Mouse (Mus musculus): ENCODE measurements around the gene Ascc3. TPM values are rescaled to one million over a fixed set of nuclear protein-coding genes. Genes with fewer than 3 reads are reported as not detected.

Gene Ascc3
- polyA plus RNA-seq, 1 experiment from 2014 or later = 20.4 TPM

GRCm38 (mm10) chr10:50704898-50705297, 112.4 kb downstream of the Ascc3 start:
- no peak for ATAC-seq (ENCODE audit: insufficient read depth, low FRiP score, low TSS enrichment)
- Histone ChIP-seq H3K9ac (ENCODE audit: low read length) (no peak overlapping the region), H3K27ac (ENCODE audit: low read depth, low read length) (no peak overlapping the region), H3K36me3 (ENCODE audit: control insufficient read depth, insufficient read depth, low read length) (no peaks in the 10 kb centered on the region), H3K4me1 (ENCODE audit: control insufficient read depth, insufficient read depth, low read length) (no peaks in the 10 kb centered on the region), H3K9me3 (ENCODE audit: control insufficient read depth, low read length) (no peaks in the 10 kb centered on the region), H3K4me2 (ENCODE audit: low read depth) (no peak overlapping the region), H3K4me3 (ENCODE audit: low read depth, low read length) (no peak overlapping the region), H3K27me3 (ENCODE audit: control insufficient read depth, insufficient read depth, low read length) (no peaks in the 10 kb centered on the region)
- 89% methylated on average over 3 of the region's 3 CpGs for WGBS
- no peak for DNase-seq (ENCODE audit: low spot score)

- Histone ChIP-seq H3K27ac (ENCODE audit: low read depth, low read length) (no peak overlapping the region), H3K4me1 (ENCODE audit: control insufficient read depth, insufficient read depth, low read length) (no peaks in the 10 kb centered on the region), H3K36me3 (ENCODE audit: control insufficient read depth, insufficient read depth, low read length) (no peaks in the 10 kb centered on the region), H3K9ac (ENCODE audit: low read length) (no peak overlapping the region), H3K4me3 (ENCODE audit: low read depth, low read length) (no peak overlapping the region), H3K9me3 (ENCODE audit: control insufficient read depth, low read length) (no peaks in the 10 kb centered on the region), H3K27me3 (ENCODE audit: control insufficient read depth, insufficient read depth, low read length) (no peaks in the 10 kb centered on the region), H3K4me2 (ENCODE audit: low read depth) (no peak overlapping the region)
- WGBS = 86% methylated on average over 3 of the region's 3 CpGs
- ATAC-seq (ENCODE audit: insufficient read depth, low FRiP score, low TSS enrichment) = no peak
- no peak for DNase-seq (ENCODE audit: low spot score)
These were observed 118.8 kb downstream of the Ascc3 start for GRCm38 (mm10) chr10:50711286-50711685.

GRCm38 (mm10) chr10:50711765-50712164, 119.3 kb downstream of the Ascc3 start:
- H3K4me2 ChIP-seq (ENCODE audit: low read depth) = no peak overlapping the region
- no peak overlapping the region for H3K27ac ChIP-seq (ENCODE audit: low read depth, low read length)
- WGBS = 95% methylated on average over 1 of the region's 1 CpGs
- no peaks in the 10 kb centered on the region for H3K27me3 ChIP-seq (ENCODE audit: control insufficient read depth, insufficient read depth, low read length)
- H3K9me3 ChIP-seq (ENCODE audit: control insufficient read depth, low read length) = no peaks in the 10 kb centered on the region
- DNase-seq (ENCODE audit: low spot score) = no peak
- no peaks in the 10 kb centered on the region for H3K4me1 ChIP-seq (ENCODE audit: control insufficient read depth, insufficient read depth, low read length)
- no peaks in the 10 kb centered on the region for H3K36me3 ChIP-seq (ENCODE audit: control insufficient read depth, insufficient read depth, low read length)
- H3K9ac ChIP-seq (ENCODE audit: low read length) = no peak overlapping the region
- ATAC-seq (ENCODE audit: insufficient read depth, low FRiP score, low TSS enrichment) = no peak
- H3K4me3 ChIP-seq (ENCODE audit: low read depth, low read length) = no peak overlapping the region

- Histone ChIP-seq H3K9ac (ENCODE audit: low read length) (no peak overlapping the region), H3K27me3 (ENCODE audit: control insufficient read depth, insufficient read depth, low read length) (no peaks in the 10 kb centered on the region), H3K36me3 (ENCODE audit: control insufficient read depth, insufficient read depth, low read length) (no peaks in the 10 kb centered on the region), H3K9me3 (ENCODE audit: control insufficient read depth, low read length) (no peaks in the 10 kb centered on the region), H3K27ac (ENCODE audit: low read depth, low read length) (no peak overlapping the region), H3K4me3 (ENCODE audit: low read depth, low read length) (no peak overlapping the region), H3K4me1 (ENCODE audit: control insufficient read depth, insufficient read depth, low read length) (no peaks in the 10 kb centered on the region), H3K4me2 (ENCODE audit: low read depth) (no peak overlapping the region)
- ATAC-seq (ENCODE audit: insufficient read depth, low FRiP score, low TSS enrichment) (0 out of 2 replicates have a peak, but pooled peaks have one; percentile 27), DNase-seq (ENCODE audit: low spot score) (no peak)
These were observed 141.0 kb downstream of the Ascc3 start for GRCm38 (mm10) chr10:50733459-50733858.

- no peak for ATAC-seq (ENCODE audit: insufficient read depth, low FRiP score, low TSS enrichment)
- H3K27me3 ChIP-seq (ENCODE audit: control insufficient read depth, insufficient read depth, low read length) = no peaks in the 10 kb centered on the region
- 87% methylated on average over 2 of the region's 2 CpGs for WGBS
These were observed 169.6 kb downstream of the Ascc3 start for GRCm38 (mm10) chr10:50762069-50762468.

GRCm38 (mm10) chr10:50762984-50763383, 170.5 kb downstream of the Ascc3 start:
- H3K27me3 ChIP-seq (ENCODE audit: control insufficient read depth, insufficient read depth, low read length) = no peaks in the 10 kb centered on the region
- H3K27ac ChIP-seq (ENCODE audit: low read depth, low read length) = no peak overlapping the region
- no peaks in the 10 kb centered on the region for H3K36me3 ChIP-seq (ENCODE audit: control insufficient read depth, insufficient read depth, low read length)
- no peak for DNase-seq (ENCODE audit: low spot score)
- H3K4me2 ChIP-seq (ENCODE audit: low read depth) = no peak overlapping the region
- no peak for ATAC-seq (ENCODE audit: insufficient read depth, low FRiP score, low TSS enrichment)
- no peak overlapping the region for H3K9ac ChIP-seq (ENCODE audit: low read length)
- WGBS = 66% methylated on average over 2 of the region's 2 CpGs
- H3K4me1 ChIP-seq (ENCODE audit: control insufficient read depth, insufficient read depth, low read length) = no peaks in the 10 kb centered on the region
- H3K9me3 ChIP-seq (ENCODE audit: control insufficient read depth, low read length) = no peaks in the 10 kb centered on the region
- H3K4me3 ChIP-seq (ENCODE audit: low read depth, low read length) = no peak overlapping the region

More at GRCm38 (mm10) chr10:50762069-50762468, 169.6 kb downstream of the Ascc3 start:
- Histone ChIP-seq H3K36me3 (ENCODE audit: control insufficient read depth, insufficient read depth, low read length) (no peaks in the 10 kb centered on the region), H3K9me3 (ENCODE audit: control insufficient read depth, low read length) (no peaks in the 10 kb centered on the region), H3K27ac (ENCODE audit: low read depth, low read length) (no peak overlapping the region), H3K9ac (ENCODE audit: low read length) (no peak overlapping the region), H3K4me1 (ENCODE audit: control insufficient read depth, insufficient read depth, low read length) (no peaks in the 10 kb centered on the region), H3K4me2 (ENCODE audit: low read depth) (no peak overlapping the region), H3K4me3 (ENCODE audit: low read depth, low read length) (no peak overlapping the region)
- DNase-seq (ENCODE audit: low spot score) = no peak

GRCm38 (mm10) chr10:50763457-50764310, 171.2 kb downstream of the Ascc3 start:
- Histone ChIP-seq H3K9ac (ENCODE audit: low read length) (no peak overlapping the region), H3K36me3 (ENCODE audit: control insufficient read depth, insufficient read depth, low read length) (no peaks in the 10 kb centered on the region), H3K4me3 (ENCODE audit: low read depth, low read length) (no peak overlapping the region), H3K27me3 (ENCODE audit: control insufficient read depth, insufficient read depth, low read length) (no peaks in the 10 kb centered on the region), H3K4me1 (ENCODE audit: control insufficient read depth, insufficient read depth, low read length) (no peaks in the 10 kb centered on the region), H3K27ac (ENCODE audit: low read depth, low read length) (no peak overlapping the region), H3K9me3 (ENCODE audit: control insufficient read depth, low read length) (no peaks in the 10 kb centered on the region), H3K4me2 (ENCODE audit: low read depth) (no peak overlapping the region)
- 37% methylated on average over 7 of the region's 7 CpGs for WGBS
- ATAC-seq (ENCODE audit: insufficient read depth, low FRiP score, low TSS enrichment) (peak; percentile 74), DNase-seq (ENCODE audit: low spot score) (no peak)

GRCm38 (mm10) chr10:50772811-50773210, 180.3 kb downstream of the Ascc3 start:
- no peaks in the 10 kb centered on the region for H3K4me1 ChIP-seq (ENCODE audit: control insufficient read depth, insufficient read depth, low read length)
- no peak overlapping the region for H3K4me3 ChIP-seq (ENCODE audit: low read depth, low read length)
- H3K27me3 ChIP-seq (ENCODE audit: control insufficient read depth, insufficient read depth, low read length) = no peaks in the 10 kb centered on the region
- H3K9me3 ChIP-seq (ENCODE audit: control insufficient read depth, low read length) = no peaks in the 10 kb centered on the region
- no peak overlapping the region for H3K4me2 ChIP-seq (ENCODE audit: low read depth)
- H3K27ac ChIP-seq (ENCODE audit: low read depth, low read length) = no peak overlapping the region
- H3K9ac ChIP-seq (ENCODE audit: low read length) = no peak overlapping the region
- ATAC-seq (ENCODE audit: insufficient read depth, low FRiP score, low TSS enrichment) (no peak), DNase-seq (ENCODE audit: low spot score) (no peak)
- WGBS = 78% methylated on average over 2 of the region's 2 CpGs
- no peaks in the 10 kb centered on the region for H3K36me3 ChIP-seq (ENCODE audit: control insufficient read depth, insufficient read depth, low read length)

GRCm38 (mm10) chr10:50773846-50774245, 181.4 kb downstream of the Ascc3 start:
- no peak for ATAC-seq (ENCODE audit: insufficient read depth, low FRiP score, low TSS enrichment)
- no peak overlapping the region for H3K27ac ChIP-seq (ENCODE audit: low read depth, low read length)

More at GRCm38 (mm10) chr10:50773846-50774245, 181.4 kb downstream of the Ascc3 start:
- Histone ChIP-seq H3K9ac (ENCODE audit: low read length) (no peak overlapping the region), H3K27me3 (ENCODE audit: control insufficient read depth, insufficient read depth, low read length) (no peaks in the 10 kb centered on the region), H3K4me1 (ENCODE audit: control insufficient read depth, insufficient read depth, low read length) (no peaks in the 10 kb centered on the region), H3K4me2 (ENCODE audit: low read depth) (no peak overlapping the region), H3K4me3 (ENCODE audit: low read depth, low read length) (no peak overlapping the region), H3K36me3 (ENCODE audit: control insufficient read depth, insufficient read depth, low read length) (no peaks in the 10 kb centered on the region), H3K9me3 (ENCODE audit: control insufficient read depth, low read length) (no peaks in the 10 kb centered on the region)
- no peak for DNase-seq (ENCODE audit: low spot score)
- WGBS = 90% methylated on average over 2 of the region's 2 CpGs
